Mouse (Mus musculus) MN1 (cell line): ENCODE data around the gene Kctd6.

Source experiments
- DNase-seq: peaks from one replicate; pipeline ENCODE4 v3.0.0-alpha.2; 2016; ENCODE audit warnings: low spot score

The Kctd6 gene

DNA sequence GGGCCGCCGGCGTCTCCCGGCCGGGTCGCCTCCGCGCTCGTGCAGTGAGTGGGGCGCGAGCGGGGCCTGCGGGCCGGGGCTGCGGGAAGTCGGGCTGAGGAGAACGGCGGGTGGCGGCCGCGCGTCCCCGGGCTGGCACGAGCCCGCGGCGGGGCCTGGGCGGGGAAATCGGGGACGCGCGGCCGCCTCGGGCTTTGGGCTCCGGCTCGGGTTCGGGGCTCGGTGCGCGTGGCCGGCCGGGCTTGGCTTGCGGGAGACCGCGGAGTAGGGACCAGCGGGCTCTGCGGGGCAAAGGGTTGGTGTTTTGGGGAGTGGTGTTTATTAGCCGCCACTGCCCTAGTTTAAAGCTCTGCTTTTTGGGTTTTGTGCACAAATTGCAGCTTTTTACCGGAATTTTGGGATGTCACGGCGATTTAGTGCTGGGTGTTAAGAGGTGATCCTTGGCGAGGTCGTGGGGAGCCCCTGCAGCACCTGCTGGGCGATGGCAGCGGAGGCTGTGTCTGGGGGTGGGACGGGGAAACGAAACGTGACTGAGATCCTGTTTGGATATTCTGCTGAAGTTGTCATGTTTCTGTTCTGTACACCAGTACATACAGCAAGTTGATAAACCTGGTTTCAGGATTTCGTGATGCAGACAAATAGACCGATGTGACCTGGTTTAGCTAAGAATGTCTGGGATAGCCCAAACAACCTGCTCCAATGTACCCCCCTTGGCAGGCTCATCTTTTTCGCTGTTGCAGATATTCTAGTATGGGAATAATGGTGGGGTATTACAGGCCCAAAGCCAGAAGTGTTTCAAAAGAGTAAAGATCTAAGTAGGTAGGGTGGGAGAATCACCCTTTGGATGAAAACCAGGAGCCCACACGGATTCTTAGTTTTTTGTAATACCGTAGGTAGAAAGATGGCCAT, 613 bp downstream of the Kctd6 start:
- peak; percentile 61 for DNase-seq

- DNase-seq = peak; percentile 33
Observed at GRCm38 (mm10) chr14:8215208-8215778, 1.4 kb downstream of the Kctd6 start.

- no peak for DNase-seq
Observed at GRCm38 (mm10) chr14:8216100-8216499, 2.2 kb downstream of the Kctd6 start.

DNA sequence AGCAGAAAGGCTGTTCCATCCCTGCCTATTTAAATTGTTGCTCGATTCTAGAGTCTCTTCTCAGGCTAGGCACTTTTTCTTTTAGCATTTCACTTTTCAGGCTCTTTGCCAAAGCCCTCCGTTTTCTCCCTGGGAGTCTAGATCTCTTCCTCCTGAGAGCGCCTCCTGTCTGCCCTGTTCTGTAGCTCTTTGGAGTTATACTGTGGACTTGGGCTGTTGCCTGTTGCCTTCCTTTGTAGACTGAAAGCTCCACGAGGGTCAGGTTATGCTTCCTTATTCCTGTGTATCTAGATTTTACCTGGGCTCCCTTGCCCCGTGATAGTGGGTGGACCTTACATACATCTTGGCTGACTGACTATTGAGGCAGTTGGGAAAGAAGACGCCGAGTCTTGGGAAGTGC, 4.3 kb downstream of the Kctd6 start:
- DNase-seq = no peak

DNA sequence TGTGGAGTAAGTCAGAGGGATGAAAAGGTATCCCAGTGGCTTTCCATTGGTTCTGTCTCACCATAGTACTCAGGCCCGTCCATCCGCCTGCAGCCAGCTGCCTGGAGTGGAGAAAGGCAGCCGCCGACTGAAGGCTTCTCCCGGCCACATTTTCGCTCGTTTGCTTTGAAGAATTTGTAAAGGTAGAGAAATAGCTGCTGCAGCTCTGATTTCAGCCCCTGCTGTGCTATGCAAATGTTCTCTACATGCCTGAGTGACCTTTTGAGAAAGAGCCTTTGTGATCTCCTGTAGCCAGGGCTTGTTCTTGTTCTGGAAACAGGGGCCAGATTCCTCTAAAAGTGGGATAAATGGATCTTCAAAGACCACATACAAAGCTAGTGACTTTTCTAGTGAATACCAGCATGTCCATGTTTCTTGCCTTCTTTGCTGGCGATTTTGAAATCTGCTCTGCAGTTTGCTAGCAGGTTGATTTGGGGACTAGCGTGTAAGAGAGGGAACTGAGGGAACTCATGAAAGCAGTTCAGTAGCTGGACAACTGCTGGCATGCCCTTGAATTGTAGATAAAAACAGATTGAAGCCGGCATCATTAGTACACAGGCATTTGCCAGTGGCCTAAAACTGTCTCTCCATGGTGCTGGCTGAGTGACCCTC, 4.9 kb downstream of the Kctd6 start:
- DNase-seq = no peak

DNA sequence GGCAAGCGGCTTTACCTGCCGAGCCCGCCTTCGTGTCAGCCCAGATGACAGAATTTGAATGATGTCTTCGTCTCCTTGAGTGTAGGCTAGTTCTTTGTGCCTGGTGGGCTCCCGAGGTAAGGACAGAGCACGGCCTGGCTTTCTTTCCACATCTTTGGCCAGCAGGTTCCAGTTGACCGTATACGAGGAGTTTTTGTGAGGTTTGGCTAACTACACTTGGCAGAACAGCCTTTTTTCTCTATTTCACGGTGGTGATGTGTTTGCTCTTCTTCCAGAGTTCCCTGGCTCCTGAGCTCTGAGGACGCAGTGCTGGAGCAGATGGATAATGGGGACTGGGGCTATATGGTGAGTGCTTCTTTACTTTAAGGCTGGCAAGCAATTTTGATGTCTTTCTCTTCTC, 5.9 kb downstream of the Kctd6 start:
- no peak for DNase-seq

GRCm38 (mm10) chr14:8220306-8220705, 6.4 kb downstream of the Kctd6 start:
- DNase-seq = no peak

DNA sequence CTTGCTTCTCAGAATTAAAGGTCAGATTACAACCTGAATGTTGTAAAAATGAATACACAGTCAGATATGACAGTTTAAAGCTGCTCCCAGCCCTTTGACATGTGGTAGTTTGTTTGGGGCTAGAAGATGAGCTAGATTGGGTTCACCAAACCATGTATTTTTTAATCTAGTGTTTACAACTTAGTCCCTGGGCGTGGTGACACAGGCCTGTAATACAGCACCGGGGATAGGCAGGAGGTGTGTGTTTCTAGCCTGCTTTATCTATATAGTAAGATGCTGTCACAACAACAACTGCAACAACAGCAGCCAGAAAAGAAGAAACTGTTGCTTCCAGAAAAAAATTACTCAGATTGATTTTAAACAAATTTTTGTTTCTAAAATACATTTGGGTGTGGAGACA, 7.0 kb downstream of the Kctd6 start:
- no peak for DNase-seq

- no peak for DNase-seq
Observed at GRCm38 (mm10) chr14:8222561-8222960, 8.6 kb downstream of the Kctd6 start.

DNA sequence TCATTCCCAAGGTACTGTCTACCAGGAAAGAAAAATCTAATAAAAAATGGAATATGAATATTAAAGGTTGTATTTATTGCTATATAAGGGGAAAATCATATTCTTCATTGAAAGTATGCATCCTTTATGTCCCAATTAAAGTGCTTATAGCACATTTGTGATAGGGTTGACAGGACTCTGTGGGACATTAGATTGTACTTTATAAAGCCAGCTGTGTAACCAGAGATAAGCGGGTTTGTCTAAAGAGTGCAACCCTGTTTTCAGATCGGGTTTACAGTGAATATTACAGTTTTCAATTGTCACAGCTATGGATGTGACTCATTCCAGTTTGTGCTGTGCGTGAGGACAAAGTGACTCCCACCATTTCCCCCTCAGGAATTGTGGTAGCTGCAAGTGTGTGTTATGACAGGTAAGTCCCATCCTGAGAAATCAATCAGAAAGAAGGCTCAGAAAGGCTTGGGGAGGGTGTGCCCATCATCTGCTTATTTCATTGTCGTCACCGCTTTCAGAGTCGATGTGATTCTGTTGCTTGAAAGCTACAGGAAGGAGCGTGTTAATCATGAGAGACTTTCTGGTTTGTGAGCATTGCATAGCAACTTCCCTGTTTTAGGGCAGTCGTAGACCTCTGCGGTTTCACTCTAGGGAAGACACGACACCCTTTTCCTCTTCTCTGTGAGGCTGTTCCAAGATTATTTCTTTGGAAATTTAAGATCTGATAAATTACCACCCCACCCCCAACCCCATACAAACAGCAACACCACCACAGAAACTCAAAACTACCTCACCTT, 9.8 kb downstream of the Kctd6 start:
- no peak for DNase-seq

DNA sequence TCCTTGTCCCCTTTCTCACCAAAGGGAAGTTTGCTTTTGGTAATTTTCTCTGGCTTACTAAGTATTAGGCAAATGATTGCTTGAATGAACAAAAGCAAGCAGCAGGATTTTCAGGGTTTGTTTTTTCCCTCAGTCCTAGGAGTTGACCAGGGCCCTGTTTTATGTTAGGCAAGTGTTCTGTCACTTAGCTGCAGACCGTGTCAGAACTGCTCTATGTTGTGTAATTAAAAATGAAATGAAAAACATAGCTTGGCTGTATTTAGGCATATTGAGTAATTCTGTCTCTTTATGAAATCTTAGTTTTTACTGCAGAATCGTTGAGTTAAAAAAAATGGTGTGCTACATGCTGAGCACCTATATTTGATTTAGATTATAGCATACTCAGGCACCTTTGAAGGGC, 10.9 kb downstream of the Kctd6 start:
- no peak for DNase-seq

DNA sequence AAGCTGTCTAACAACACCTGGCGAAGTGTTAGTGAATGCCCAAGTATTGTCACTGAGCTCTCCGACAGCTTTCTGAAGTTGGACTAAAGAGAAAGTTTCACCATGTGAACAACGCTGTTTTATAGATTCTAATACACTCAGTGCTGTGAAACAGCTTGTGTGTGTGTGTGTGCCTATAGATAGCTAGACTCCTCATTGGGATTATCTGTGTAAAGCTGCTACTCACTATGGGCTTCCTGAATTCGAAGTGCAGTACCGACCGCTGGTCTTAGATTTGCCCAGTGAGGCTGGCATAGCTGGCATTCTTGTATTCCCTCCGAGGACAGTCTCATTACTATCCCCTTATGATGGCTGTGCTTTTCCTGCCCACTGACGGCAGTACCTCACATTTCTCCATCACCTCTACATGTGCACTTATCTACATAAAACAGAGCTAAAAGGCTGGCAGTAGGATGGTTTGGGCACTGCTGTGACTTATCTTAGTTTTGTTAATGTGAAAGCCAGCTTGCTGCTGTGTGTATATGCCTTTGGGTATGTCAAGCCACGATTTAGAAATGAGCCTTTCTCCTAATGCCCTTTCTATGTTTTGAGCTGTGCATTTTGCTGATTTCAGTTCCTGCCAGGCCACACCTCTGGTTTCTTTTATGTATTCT, 15.6 kb downstream of the Kctd6 start:
- no peak for DNase-seq

- DNase-seq = no peak
Observed at GRCm38 (mm10) chr14:8232155-8232910, 18.4 kb downstream of the Kctd6 start.

- DNase-seq = no peak
Observed at GRCm38 (mm10) chr14:8233252-8233651, 19.3 kb downstream of the Kctd6 start.

DNA sequence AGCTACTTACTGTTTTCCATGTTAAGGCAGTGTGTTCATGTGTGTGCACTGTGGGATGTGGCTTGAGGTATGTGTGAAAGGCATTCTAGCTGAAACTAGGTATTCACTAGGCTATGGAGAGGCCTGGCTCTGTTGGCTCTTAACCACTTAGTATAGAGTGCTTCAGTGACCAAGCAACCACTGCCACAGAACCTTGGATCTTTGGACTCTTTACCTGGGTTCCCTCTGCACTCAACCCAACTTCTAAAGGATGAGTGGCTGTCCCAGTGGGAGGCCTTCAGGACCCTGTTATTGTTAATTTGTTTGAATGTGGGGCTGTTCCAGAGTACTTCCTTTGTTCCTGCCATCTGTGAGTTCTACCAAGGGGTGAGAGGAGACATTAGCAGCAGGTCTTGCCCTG, 27.9 kb downstream of the Kctd6 start:
- no peak for DNase-seq

DNA sequence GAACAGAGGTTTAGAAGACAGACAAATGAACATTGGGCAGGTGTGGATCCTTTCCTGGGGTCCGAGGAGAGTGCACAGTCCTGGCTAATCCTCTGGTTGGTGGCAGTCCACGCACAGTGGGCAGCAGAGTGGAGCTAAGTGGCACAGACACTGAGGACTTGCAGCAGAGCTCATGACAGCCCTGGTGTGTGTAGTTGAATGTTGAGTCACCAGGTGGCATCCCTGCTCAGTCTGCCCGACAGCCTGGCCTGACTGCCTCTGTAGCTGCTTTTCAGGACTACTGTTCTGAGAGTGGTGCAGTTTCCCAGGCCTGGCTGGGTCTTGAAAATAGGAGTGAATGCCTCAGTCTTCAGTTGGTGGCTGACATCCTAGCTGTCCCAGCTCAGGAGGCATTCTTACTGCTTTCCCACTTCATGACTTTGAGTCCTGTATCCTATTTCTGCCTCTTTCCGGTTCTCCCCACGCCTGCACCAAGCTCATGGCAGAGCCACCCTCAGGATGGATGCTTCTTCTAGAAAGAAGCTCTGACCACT, 28.5 kb downstream of the Kctd6 start:
- DNase-seq = peak; percentile 29

- no peak for DNase-seq
Observed at GRCm38 (mm10) chr14:8243136-8243888, 29.4 kb downstream of the Kctd6 start.

GRCm38 (mm10) chr14:8244211-8244611, 30.3 kb downstream of the Kctd6 start:
- no peak for DNase-seq

DNA sequence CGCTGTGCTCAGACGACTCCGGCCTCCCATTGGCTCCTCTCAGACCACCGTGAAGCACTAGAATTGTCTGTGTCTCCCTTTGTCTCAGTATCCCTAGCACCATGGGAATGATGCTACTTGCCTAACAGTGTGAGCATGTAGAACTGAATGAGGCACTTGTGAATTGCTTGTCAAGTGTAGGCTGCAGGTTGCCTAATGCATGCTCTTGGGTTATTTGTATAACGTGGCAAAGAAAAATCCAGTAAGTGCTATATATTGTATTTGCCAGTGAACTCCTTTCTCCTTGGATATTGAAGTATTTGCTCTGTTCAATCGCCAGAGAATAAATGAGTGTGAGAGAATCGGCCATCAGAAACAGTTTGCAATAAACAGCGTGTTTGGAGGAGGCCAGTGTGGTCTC, 32.9 kb downstream of the Kctd6 start:
- DNase-seq = no peak

- DNase-seq = no peak
Observed at GRCm38 (mm10) chr14:8249206-8249605, 35.3 kb downstream of the Kctd6 start.
